12 mouse cellular contexts compared by ENCODE assay signal in the genomic region with DNA sequence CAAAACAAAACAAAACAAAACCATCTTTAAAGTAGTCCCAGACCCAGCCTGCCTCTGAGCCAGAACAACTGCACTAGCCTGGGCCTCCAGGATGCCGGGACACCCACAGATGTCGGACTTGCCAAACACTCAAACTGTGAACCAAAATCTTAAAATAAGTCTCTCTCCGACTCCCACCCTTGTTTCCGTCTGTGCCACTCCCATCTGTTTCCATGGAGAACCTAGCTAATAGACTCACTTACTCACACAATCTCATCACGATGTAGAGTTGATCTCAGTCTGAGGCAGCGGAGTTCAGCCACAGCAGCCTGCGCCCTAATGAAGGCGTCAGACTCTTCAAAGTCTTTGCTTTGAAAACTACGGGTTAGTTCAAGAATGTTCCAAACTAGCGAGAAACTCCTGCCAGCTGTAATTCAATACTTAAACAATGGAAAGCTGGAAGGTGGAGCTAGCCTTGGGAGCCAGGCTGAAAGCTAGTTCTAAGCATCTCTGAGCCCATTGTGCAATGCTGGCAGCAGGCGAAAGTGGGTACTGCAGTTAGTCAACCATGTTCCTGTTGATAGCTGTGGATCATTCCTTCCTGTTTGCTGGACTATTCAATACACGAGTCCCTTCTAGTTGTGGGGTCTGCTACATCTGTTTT.
DNase-seq lines count a peak whose midpoint lies in the region; ATAC-seq and TF ChIP-seq lines count a peak whose summit lies in the region.
"Had no signal": no experiment of that assay in that cellular context is flagged by ENCODE, and none has a peak within 500 bp of the region (broad histone marks: within the 10 kb centered on the region; RNA-seq: fewer than 3 reads in every experiment).

No protein-coding gene starts in this region.

- no peak overlapping the region for H3K4me3 ChIP-seq in hindbrain, embryonic 11.5 days (ENCODE audit: low read depth, low read length)
- H3K4me3 ChIP-seq in hindbrain, embryonic 16.5 days (ENCODE audit: low read length) = no peak overlapping the region
- H3K4me3 ChIP-seq in E14TG2a.4 (replicated peaks; ENCODE audit: low read length) = no peak overlapping the region
- H3K4me3 ChIP-seq: heart, embryonic 13.5 days; stomach, embryonic 15.5 days had no signal

- no peaks in the 10 kb centered on the region for H3K9me3 ChIP-seq in hindbrain, embryonic 11.5 days (ENCODE audit: control insufficient read depth, low read length)
- H3K9me3 ChIP-seq in hindbrain, embryonic 16.5 days (ENCODE audit: control insufficient read depth, low read length) = 0 out of 2 replicates have a peak, but pooled peaks cover 3% of the 10 kb centered on the region
- no peaks in the 10 kb centered on the region for H3K9me3 ChIP-seq in E14TG2a.4 (ENCODE audit: low read length)
- H3K9me3 ChIP-seq: stomach, embryonic 15.5 days had no signal

- H3K27me3 ChIP-seq in hindbrain, embryonic 11.5 days (ENCODE audit: control insufficient read depth, insufficient read depth, low read length) = no peaks in the 10 kb centered on the region
- H3K27me3 ChIP-seq in hindbrain, embryonic 16.5 days (replicated peaks; ENCODE audit: control insufficient read depth, insufficient read depth, low read length) = no peaks in the 10 kb centered on the region
- no peaks in the 10 kb centered on the region for H3K27me3 ChIP-seq in E14TG2a.4 (ENCODE audit: insufficient read depth, low read length)
- H3K27me3 ChIP-seq: heart, embryonic 13.5 days; stomach, embryonic 15.5 days had no signal

- DNase-seq in hindbrain, embryonic 11.5 days (ENCODE audit: low spot score) = peak; percentile 8
- peak; percentile 62 for DNase-seq in fibroblast of lung, adult 2 months (ENCODE audit: low read depth)
- DNase-seq in left cerebral cortex, postnatal 10 days (ENCODE audit: extremely low spot score in 1 of 2, low spot score in 2 of 2) = peak; percentile 13 to 15
- no peak for DNase-seq in urinary bladder, postnatal 10 days (ENCODE audit: low spot score)
- DNase-seq in ovary, adult 18-20 months (ENCODE audit: low spot score) = no peak
- no peak for DNase-seq in spleen, adult 12 weeks (ENCODE audit: low spot score)
- DNase-seq: cerebellum, adult 18-20 months had no signal

- no peak; the same call in 1 of the 2 replicates for ATAC-seq in hindbrain, embryonic 11.5 days (ENCODE audit: low FRiP score)
- no peak for ATAC-seq in hindbrain, embryonic 16.5 days

- H3K4me2 ChIP-seq in hindbrain, embryonic 11.5 days (replicated peaks; ENCODE audit: low read depth, low read length) = no peak overlapping the region
- no peak overlapping the region for H3K4me2 ChIP-seq in hindbrain, embryonic 16.5 days (ENCODE audit: low read length)
- H3K4me2 ChIP-seq: heart, embryonic 13.5 days; stomach, embryonic 15.5 days had no signal

- H3K36me3 ChIP-seq in hindbrain, embryonic 11.5 days (ENCODE audit: control insufficient read depth, insufficient read depth, low read length) = no peaks in the 10 kb centered on the region
- no peaks in the 10 kb centered on the region for H3K36me3 ChIP-seq in hindbrain, embryonic 16.5 days (ENCODE audit: control insufficient read depth, insufficient read depth, low read length)
- H3K36me3 ChIP-seq in E14TG2a.4 (ENCODE audit: insufficient read depth, low read length) = no peaks in the 10 kb centered on the region
- H3K36me3 ChIP-seq: heart, embryonic 13.5 days; stomach, embryonic 15.5 days had no signal

- TF ChIP-seq CTCF in E14TG2a.4 (conservative IDR thresholded peaks at IDR 0.05; ENCODE audit: low read length) = 0 out of 2 replicates have a peak, but pooled peaks have one; percentile 5

- no peak overlapping the region for H3K27ac ChIP-seq in hindbrain, embryonic 11.5 days (ENCODE audit: low read depth, low read length)
- H3K27ac ChIP-seq in hindbrain, embryonic 16.5 days (ENCODE audit: low read depth, low read length) = no peak overlapping the region
- H3K27ac ChIP-seq: heart, embryonic 13.5 days; macrophage; stomach, embryonic 15.5 days had no signal

- no peak overlapping the region for H3K9ac ChIP-seq in hindbrain, embryonic 11.5 days (ENCODE audit: low read depth, low read length)
- no peak overlapping the region for H3K9ac ChIP-seq in hindbrain, embryonic 16.5 days (ENCODE audit: low read depth, low read length)
- H3K9ac ChIP-seq: heart, embryonic 13.5 days; stomach, embryonic 15.5 days had no signal

- intact Hi-C loops in left cerebral cortex, postnatal 10 days (cut with DNase I) = no loop called here

- H3K4me1 ChIP-seq in hindbrain, embryonic 11.5 days (replicated peaks; ENCODE audit: control insufficient read depth, insufficient read depth, low read length) = no peaks in the 10 kb centered on the region
- no peaks in the 10 kb centered on the region for H3K4me1 ChIP-seq in hindbrain, embryonic 16.5 days (ENCODE audit: control insufficient read depth, insufficient read depth, low read depth, low read length)
- H3K4me1 ChIP-seq in E14TG2a.4 (replicated peaks; ENCODE audit: low read depth, low read length) = no peaks in the 10 kb centered on the region
- H3K4me1 ChIP-seq: heart, embryonic 13.5 days; stomach, embryonic 15.5 days had no signal

- 64% methylated on average over 12 of the region's 12 CpGs for WGBS in hindbrain, embryonic 11.5 days
- 50% methylated on average over 12 of the region's 12 CpGs for WGBS in hindbrain, embryonic 16.5 days

Comparison
In these comparisons a context has a peak if more than half of its experiments do, and no peak if none do; other contexts are left out.
1. DNase-seq: peak in hindbrain, embryonic 11.5 days (single experiment), fibroblast of lung, adult 2 months (single experiment) and left cerebral cortex, postnatal 10 days (2 of 2); none in urinary bladder, postnatal 10 days (single experiment), ovary, adult 18-20 months (single experiment) and spleen, adult 12 weeks (single experiment).